Mouse (Mus musculus) large intestine, adult 2 months (tissue): ENCODE results near the gene Smo. TPM values are rescaled to one million over a fixed set of nuclear protein-coding genes. Genes with fewer than 3 reads are reported as not detected.

Experiments
- DNase-seq: peaks from one replicate; pipeline ENCODE4 v3.0.0-alpha.2; 2012; ENCODE audit warnings: low read depth, low spot score
- WGBS: fragments of 180-500 bp; shearing (Covaris S2); methylation state at CpG from one replicate; pipeline ENCODE4 v1.1.7; 2018; 5-methylcytosine and 5-hydroxymethylcytosine counted together
- polyA plus RNA-seq: library from polyadenylated mRNA; depleted of rRNA; stranded (reverse); fragments of >200 nt; gene quantifications from 2 replicates; pipeline ENCODE4 v1.2.3, GENCODE M21; 2012

The Smo gene
- polyA plus RNA-seq, 1 experiment, result 10.8 TPM

- 50% methylated on average over 2 of the region's 2 CpGs for WGBS
- DNase-seq, result no peak
These were observed 35.5 kb downstream of the Smo start for GRCm38 (mm10) chr6:29770672-29771321.

- 86% methylated on average over 3 of the region's 3 CpGs for WGBS
- no peak for DNase-seq
These were observed 36.9 kb downstream of the Smo start for GRCm38 (mm10) chr6:29772236-29772635.

- 81% methylated on average over 1 of the region's 1 CpGs for WGBS
These were observed 38.9 kb downstream of the Smo start for GRCm38 (mm10) chr6:29774161-29774560.

GRCm38 (mm10) chr6:29775609-29776008, 40.3 kb downstream of the Smo start:
- WGBS, result 98% methylated on average over 1 of the region's 1 CpGs
- DNase-seq, result no peak

More at GRCm38 (mm10) chr6:29774161-29774560, 38.9 kb downstream of the Smo start:
- DNase-seq, result no peak

- WGBS, result 63% methylated on average over 4 of the region's 4 CpGs
- DNase-seq, result no peak
These were observed 41.4 kb downstream of the Smo start for GRCm38 (mm10) chr6:29776542-29777237.

- whole genome bisulfite sequencing, result 31% methylated on average over 3 of the region's 3 CpGs
- peak; percentile 50 for DNase-seq
These were observed 41.9 kb downstream of the Smo start for GRCm38 (mm10) chr6:29777238-29777555.

GRCm38 (mm10) chr6:29780082-29780481, 44.8 kb downstream of the Smo start:
- no peak for DNase-seq

GRCm38 (mm10) chr6:29780571-29780970, 45.3 kb downstream of the Smo start:
- DNase-seq, result no peak
- WGBS, result 96% methylated on average over 2 of the region's 2 CpGs

GRCm38 (mm10) chr6:29782239-29782638, 46.9 kb downstream of the Smo start:
- 39% methylated on average over 1 of the region's 1 CpGs for WGBS

GRCm38 (mm10) chr6:29783960-29784359, 48.7 kb downstream of the Smo start:
- 80% methylated on average over 6 of the region's 6 CpGs for WGBS

More at GRCm38 (mm10) chr6:29782239-29782638, 46.9 kb downstream of the Smo start:
- no peak for DNase-seq

GRCm38 (mm10) chr6:29784413-29785021, 49.2 kb downstream of the Smo start:
- no peak for DNase-seq
- WGBS, result 88% methylated on average over 3 of the region's 3 CpGs

More at GRCm38 (mm10) chr6:29783960-29784359, 48.7 kb downstream of the Smo start:
- DNase-seq, result no peak

- DNase-seq, result no peak
- WGBS, result 70% methylated on average over 5 of the region's 5 CpGs
These were observed 50.5 kb downstream of the Smo start for GRCm38 (mm10) chr6:29785759-29786158.

- 78% methylated on average over 3 of the region's 3 CpGs for WGBS
- no peak for DNase-seq
These were observed 53.6 kb downstream of the Smo start for GRCm38 (mm10) chr6:29788779-29789350.

GRCm38 (mm10) chr6:29790014-29790698, 54.9 kb downstream of the Smo start:
- 85% methylated on average over 3 of the region's 3 CpGs for WGBS
- no peak for DNase-seq

GRCm38 (mm10) chr6:29793520-29793919, 58.2 kb downstream of the Smo start:
- WGBS, result 71% methylated on average over 1 of the region's 1 CpGs
- no peak for DNase-seq

GRCm38 (mm10) chr6:29794582-29794981, 59.3 kb downstream of the Smo start:
- DNase-seq, result no peak
- 73% methylated on average over 6 of the region's 6 CpGs for WGBS

- 91% methylated on average over 1 of the region's 1 CpGs for WGBS
- no peak for DNase-seq
These were observed 67.7 kb downstream of the Smo start for GRCm38 (mm10) chr6:29802979-29803378.

- 63% methylated on average over 3 of the region's 3 CpGs for WGBS
- no peak for DNase-seq
These were observed 68.7 kb downstream of the Smo start for GRCm38 (mm10) chr6:29804006-29804405.

GRCm38 (mm10) chr6:29805381-29805780, 70.1 kb downstream of the Smo start:
- DNase-seq, result no peak
- 76% methylated on average over 2 of the region's 2 CpGs for WGBS
